Comparison of ENCODE assay signal across 14 mouse cellular contexts in the genomic region with DNA sequence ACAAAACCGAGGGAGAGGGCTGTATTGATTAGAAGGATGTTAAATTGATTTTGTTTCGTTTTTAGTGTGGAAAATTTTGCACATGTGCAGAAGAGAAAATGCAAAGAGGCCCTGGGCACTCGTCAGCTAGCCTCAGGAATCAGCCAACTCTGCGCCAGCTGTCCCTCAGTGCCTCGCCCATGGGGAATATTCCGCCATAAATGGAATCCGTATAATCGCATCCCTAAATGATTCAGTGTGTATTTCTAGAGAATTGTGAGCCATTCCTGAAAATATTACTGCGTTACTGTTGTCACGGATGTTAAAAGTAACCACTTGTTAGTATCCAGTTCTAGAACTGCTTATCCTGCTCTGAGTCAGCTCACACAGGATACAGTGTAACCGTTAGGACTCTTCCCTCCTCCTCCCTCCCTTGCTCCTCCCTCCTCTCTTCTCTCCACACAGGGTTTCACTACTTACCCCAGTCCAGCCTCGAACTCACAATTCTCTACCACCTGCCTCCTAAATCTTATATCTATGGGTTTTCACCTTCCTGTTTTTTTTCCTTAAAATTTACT. TPM values are rescaled to one million over a fixed set of nuclear protein-coding genes. Genes with fewer than 3 reads are reported as not detected.
DNase-seq lines count a peak whose midpoint lies in the region; ATAC-seq lines count a peak whose summit lies in the region.
"Had no signal": no experiment of that assay in that cellular context is flagged by ENCODE, and none has a peak within 500 bp of the region (broad histone marks: within the 10 kb centered on the region; RNA-seq: fewer than 3 reads in every experiment).

No protein-coding gene starts in this region.

- no peak overlapping the region for H3K27ac ChIP-seq in neural tube, embryonic 12.5 days
- H3K27ac ChIP-seq in embryonic facial prominence, embryonic 13.5 days: peak overlapping the region; percentile 78
- peak overlapping the region; percentile 72; the same call in 1 of the 2 replicates for H3K27ac ChIP-seq in neural tube, embryonic 15.5 days (replicated peaks)
- H3K27ac ChIP-seq in kidney, embryonic 15.5 days: no peak overlapping the region
- H3K27ac ChIP-seq: liver, embryonic 12.5 days had no signal

- 0 out of 2 replicates have a peak overlapping the region, but pooled peaks have one; percentile 1 for H3K4me2 ChIP-seq in neural tube, embryonic 12.5 days (replicated peaks)
- peak overlapping the region; percentile 56 for H3K4me2 ChIP-seq in embryonic facial prominence, embryonic 13.5 days
- peak overlapping the region; percentile 43 for H3K4me2 ChIP-seq in neural tube, embryonic 15.5 days
- H3K4me2 ChIP-seq in kidney, embryonic 15.5 days: no peak overlapping the region
- H3K4me2 ChIP-seq: liver, embryonic 12.5 days had no signal

- H3K27me3 ChIP-seq in neural tube, embryonic 12.5 days (replicated peaks): no peaks in the 10 kb centered on the region
- H3K27me3 ChIP-seq in embryonic facial prominence, embryonic 13.5 days: no peaks in the 10 kb centered on the region
- H3K27me3 ChIP-seq in neural tube, embryonic 15.5 days (replicated peaks): no peaks in the 10 kb centered on the region
- H3K27me3 ChIP-seq in kidney, embryonic 15.5 days: no peaks in the 10 kb centered on the region
- H3K27me3 ChIP-seq: liver, embryonic 12.5 days had no signal

- H3K4me1 ChIP-seq in neural tube, embryonic 12.5 days: peaks cover 4% of the 10 kb centered on the region; the same call in 1 of the 2 replicates
- H3K4me1 ChIP-seq in embryonic facial prominence, embryonic 13.5 days: peaks cover 9% of the 10 kb centered on the region
- peaks cover 16% of the 10 kb centered on the region for H3K4me1 ChIP-seq in neural tube, embryonic 15.5 days
- no peaks in the 10 kb centered on the region for H3K4me1 ChIP-seq in kidney, embryonic 15.5 days
- H3K4me1 ChIP-seq: liver, embryonic 12.5 days had no signal

- H3K36me3 ChIP-seq in neural tube, embryonic 12.5 days: no peaks in the 10 kb centered on the region
- no peaks in the 10 kb centered on the region for H3K36me3 ChIP-seq in embryonic facial prominence, embryonic 13.5 days
- no peaks in the 10 kb centered on the region for H3K36me3 ChIP-seq in neural tube, embryonic 15.5 days
- no peaks in the 10 kb centered on the region for H3K36me3 ChIP-seq in kidney, embryonic 15.5 days
- H3K36me3 ChIP-seq: liver, embryonic 12.5 days had no signal

- ATAC-seq in frontal cortex, adult (ENCODE audit: low TSS enrichment): peak; percentile 85
- no peak for ATAC-seq in neural tube, embryonic 12.5 days (ENCODE audit: low FRiP score, low read depth)
- ATAC-seq in embryonic facial prominence, embryonic 13.5 days (ENCODE audit: insufficient number of reproducible peaks, insufficient read depth, low FRiP score, low TSS enrichment, low read depth): peak; percentile 59; the same call in 1 of the 2 replicates
- 0 out of 2 replicates have a peak, but pooled peaks have one; percentile 47 for ATAC-seq in neural tube, embryonic 15.5 days (ENCODE audit: low FRiP score)
- ATAC-seq in kidney, embryonic 15.5 days (replicated peaks; ENCODE audit: low FRiP score): no peak
- ATAC-seq: liver, embryonic 12.5 days had no signal

- no peak overlapping the region for H3K9ac ChIP-seq in neural tube, embryonic 12.5 days
- no peak overlapping the region for H3K9ac ChIP-seq in embryonic facial prominence, embryonic 13.5 days
- H3K9ac ChIP-seq in neural tube, embryonic 15.5 days (replicated peaks): no peak overlapping the region
- H3K9ac ChIP-seq in kidney, embryonic 15.5 days: no peak overlapping the region
- H3K9ac ChIP-seq: liver, embryonic 12.5 days had no signal

- no peaks in the 10 kb centered on the region for H3K9me3 ChIP-seq in neural tube, embryonic 12.5 days
- no peaks in the 10 kb centered on the region for H3K9me3 ChIP-seq in embryonic facial prominence, embryonic 13.5 days
- no peaks in the 10 kb centered on the region for H3K9me3 ChIP-seq in neural tube, embryonic 15.5 days (replicated peaks)
- no peaks in the 10 kb centered on the region for H3K9me3 ChIP-seq in kidney, embryonic 15.5 days (replicated peaks)
- H3K9me3 ChIP-seq: liver, embryonic 12.5 days had no signal

- 74% methylated on average over 12 of the region's 12 CpGs for WGBS in neural tube, embryonic 12.5 days
- 32% methylated on average over 12 of the region's 12 CpGs for WGBS in embryonic facial prominence, embryonic 13.5 days
- 37% methylated on average over 12 of the region's 12 CpGs for WGBS in neural tube, embryonic 15.5 days
- 83% methylated on average over 12 of the region's 12 CpGs for WGBS in kidney, embryonic 15.5 days

- no peak for DNase-seq in frontal cortex, postnatal 14 days (ENCODE audit: low spot score in 2 of 2)
- DNase-seq in neural tube, embryonic 10.5 days (ENCODE audit: extremely low spot score, low spot score): no peak
- DNase-seq: adrenal gland, postnatal 36 days; heart, adult 18-20 months; heart, postnatal 36 days; kidney, adult 8-10 months; lung, postnatal 10 days; thymus, adult 2 months had no signal

- no peak overlapping the region for H3K4me3 ChIP-seq in neural tube, embryonic 12.5 days
- H3K4me3 ChIP-seq in embryonic facial prominence, embryonic 13.5 days: peak overlapping the region; percentile 27
- H3K4me3 ChIP-seq in neural tube, embryonic 15.5 days (replicated peaks): peak overlapping the region; percentile 14
- no peak overlapping the region for H3K4me3 ChIP-seq in kidney, embryonic 15.5 days (replicated peaks)
- H3K4me3 ChIP-seq: liver, embryonic 12.5 days had no signal

RNA-seq across cellular contexts. Expression of a gene that starts 16.2 kb away (rescaled TPM):
- 9.9 and 10.3 TPM in 2 replicates for polyA plus RNA-seq in neural tube, embryonic 12.5 days (2016; fragmentation: Nextera tagmentation; extraction: Ambion mirVana)
- 13.3 and 14.1 TPM in 2 replicates for polyA plus RNA-seq in embryonic facial prominence, embryonic 13.5 days (2015; fragmentation: Nextera tagmentation; extraction: Ambion mirVana)
- 10.0 and 10.9 TPM in 2 replicates for polyA plus RNA-seq in neural tube, embryonic 15.5 days (2015; fragmentation: Nextera tagmentation; extraction: Ambion mirVana)
- polyA plus RNA-seq in kidney, embryonic 15.5 days (2015; fragmentation: Nextera tagmentation; extraction: Ambion mirVana): 10.5 and 10.8 TPM in 2 replicates

Comparison
In these comparisons a context has a peak if more than half of its experiments do, and no peak if none do; other contexts are left out.
1. ATAC-seq: peak in frontal cortex, adult (single experiment), embryonic facial prominence, embryonic 13.5 days (single experiment) and neural tube, embryonic 15.5 days (single experiment); none in neural tube, embryonic 12.5 days (single experiment) and kidney, embryonic 15.5 days (single experiment).
2. H3K27ac ChIP-seq: peak in embryonic facial prominence, embryonic 13.5 days (single experiment) and neural tube, embryonic 15.5 days (single experiment); none in neural tube, embryonic 12.5 days (single experiment) and kidney, embryonic 15.5 days (single experiment).
3. H3K4me3 ChIP-seq: peak in embryonic facial prominence, embryonic 13.5 days (single experiment) and neural tube, embryonic 15.5 days (single experiment); none in neural tube, embryonic 12.5 days (single experiment) and kidney, embryonic 15.5 days (single experiment).